Mouse (Mus musculus): ENCODE measurements around the gene Msmp. TPM values are rescaled to one million over a fixed set of nuclear protein-coding genes. Genes with fewer than 3 reads are reported as not detected.

Gene Msmp
- total RNA-seq, 2 experiments from 2014 or later, result not detected

Small RNA genes lying within 50 kb of the gene (microRNA-seq; reads per million reads assigned to microRNA genes)
- 0.18 to 0.20 reads per million in 2 experiments for gene Gm25262

Other genes with a start within 250 kb of the Msmp start
- 100 to 1,000 TPM; 122 to 123 TPM for gene Rusc2, start 202.5 kb downstream of the Msmp start, total RNA-seq (2021)
- 1 to 10 TPM in 1 of 2 experiments, under 1 TPM in 1; 0.59 to 3.1 TPM for gene Fam166b, start 155.4 kb downstream of the Msmp start, total RNA-seq (2021)
- gene Tesk1, start 142.6 kb downstream of the Msmp start, total RNA-seq (2021), result 10 to 100 TPM; 74.1 to 77.6 TPM
- gene Cd72, start 129.9 kb downstream of the Msmp start, total RNA-seq (2021), result under 1 TPM in 1 of 2 experiments, not detected in 1; 0.22 TPM
- not detected for gene Sit1, start 100.8 kb downstream of the Msmp start, total RNA-seq (2021)
- gene Ccdc107, start 91.6 kb downstream of the Msmp start, total RNA-seq (2021), result 10 to 100 TPM; 23.5 to 28.1 TPM
- gene Arhgef39, start 84.8 kb downstream of the Msmp start, total RNA-seq (2021), result under 1 TPM; 0.27 to 0.70 TPM
- gene Car9, start 77.5 kb downstream of the Msmp start, total RNA-seq (2021), result under 1 TPM; 0.22 to 0.35 TPM
- 1 to 10 TPM; 5.1 to 5.8 TPM for gene Tpm2, start 60.7 kb downstream of the Msmp start, total RNA-seq (2021)
- gene Creb3, start 22.2 kb downstream of the Msmp start, total RNA-seq (2021), result 10 to 100 TPM; 58.8 to 71.2 TPM
- 10 to 100 TPM; 40.9 to 47.3 TPM for gene Tln1, start 21.8 kb downstream of the Msmp start, total RNA-seq (2021)
- gene Rgp1, start 5.8 kb downstream of the Msmp start, total RNA-seq (2021), result 10 to 100 TPM; 40.9 to 42.7 TPM
- 10 to 100 TPM; 60.8 to 64.4 TPM for gene Gba2, start 5.6 kb downstream of the Msmp start, total RNA-seq (2021)
- 10 to 100 TPM; 44.3 to 58.4 TPM for gene Npr2, start 47.4 kb upstream of the Msmp start, total RNA-seq (2021)
- gene Spag8, start 69.1 kb upstream of the Msmp start, total RNA-seq (2021), result 1 to 10 TPM; 1.4 to 1.5 TPM
- 10 to 100 TPM; 36.6 to 38.8 TPM for gene Hint2, start 72.0 kb upstream of the Msmp start, total RNA-seq (2021)
- gene Tmem8b, start 84.5 kb upstream of the Msmp start, total RNA-seq (2021), result 10 to 100 TPM; 66.5 to 70.9 TPM
- gene Fam221b, start 84.7 kb upstream of the Msmp start, total RNA-seq (2021), result 1 to 10 TPM; 1.2 to 1.3 TPM
- not detected for gene Olfr70, start 116.3 kb upstream of the Msmp start, total RNA-seq (2021)
- not detected for gene Olfr71, start 125.8 kb upstream of the Msmp start, total RNA-seq (2021)
- 1 to 10 TPM in 1 of 2 experiments, under 1 TPM in 1; 0.54 to 1.2 TPM for gene Hrct1, start 142.7 kb upstream of the Msmp start, total RNA-seq (2021)
- 1 to 10 TPM in 1 of 2 experiments, under 1 TPM in 1; 0.57 to 1.1 TPM for gene Spaar, start 145.5 kb upstream of the Msmp start, total RNA-seq (2021)
- not detected for gene Olfr159, start 186.5 kb upstream of the Msmp start, total RNA-seq (2021)
- gene Olfr156, start 239.4 kb upstream of the Msmp start, total RNA-seq (2021), result not detected

All from layer of hippocampus, postnatal 25 days (tissue).